Mouse (Mus musculus) 3134 (cell line): ENCODE results near the gene Pou2af1.
A peak's percentile ranks its signal among the peaks of the same experiment; 100 is the strongest.

ENCODE experiments used
- DNase-seq: peaks from one replicate; pipeline ENCODE4 v3.0.0-alpha.2; 2011; ENCODE audit warnings: low spot score; ENCODE audit not compliant: insufficient read length; ENCODE audit errors: extremely low read depth

Pou2af1 gene

GRCm38 (mm10) chr9:51215949-51216348 is 2.4 kb downstream of the Pou2af1 start:
- no peak for DNase-seq

DNA sequence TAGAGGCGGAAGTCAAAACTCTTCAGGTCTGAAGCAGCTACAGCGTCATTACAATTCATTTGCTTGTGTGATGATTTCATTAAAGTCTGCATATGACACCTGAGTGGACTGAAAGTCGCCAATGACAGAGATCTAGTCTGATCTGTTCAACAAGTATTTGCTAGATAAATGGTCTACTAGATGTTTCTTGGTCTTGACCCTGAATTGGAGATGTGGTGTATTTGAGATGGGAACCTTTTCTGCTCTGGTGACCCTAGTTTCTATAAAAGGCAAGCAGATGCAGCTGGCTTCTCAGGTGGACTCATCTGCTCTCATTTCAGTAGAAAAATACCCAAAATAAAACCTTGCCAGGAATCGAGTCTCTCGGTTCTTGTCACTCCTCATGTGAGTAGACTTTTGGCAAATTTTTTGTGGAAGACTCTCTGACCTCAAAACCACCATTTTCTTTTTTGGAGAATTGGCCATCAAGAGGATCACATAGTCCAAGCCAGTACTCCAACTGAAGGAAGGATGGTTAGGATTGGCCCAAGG is 12.2 kb downstream of the Pou2af1 start:
- no peak for DNase-seq

GRCm38 (mm10) chr9:51230701-51231389 is 17.3 kb downstream of the Pou2af1 start:
- DNase-seq: no peak

DNA sequence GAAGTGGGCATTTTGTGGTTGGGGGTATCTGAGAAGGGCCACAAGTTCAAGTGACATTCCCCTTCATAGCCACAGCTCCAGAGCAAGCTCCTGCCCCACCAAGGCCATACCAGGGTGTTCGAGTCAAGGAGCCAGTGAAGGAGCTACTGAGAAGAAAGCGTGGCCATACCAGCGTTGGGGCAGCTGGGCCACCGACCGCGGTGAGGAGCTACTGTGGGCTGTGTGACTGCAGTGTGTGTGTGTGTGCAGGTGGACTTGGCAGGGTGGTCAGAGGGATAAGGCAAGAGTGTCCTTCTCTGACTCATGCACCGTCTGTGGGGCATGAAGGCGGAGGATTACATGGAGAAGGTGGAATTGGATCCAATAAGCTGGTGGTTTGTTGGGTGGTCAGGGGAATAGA is 18.7 kb downstream of the Pou2af1 start:
- DNase-seq: no peak

GRCm38 (mm10) chr9:51238741-51239385 is 25.4 kb downstream of the Pou2af1 start:
- no peak for DNase-seq

DNA sequence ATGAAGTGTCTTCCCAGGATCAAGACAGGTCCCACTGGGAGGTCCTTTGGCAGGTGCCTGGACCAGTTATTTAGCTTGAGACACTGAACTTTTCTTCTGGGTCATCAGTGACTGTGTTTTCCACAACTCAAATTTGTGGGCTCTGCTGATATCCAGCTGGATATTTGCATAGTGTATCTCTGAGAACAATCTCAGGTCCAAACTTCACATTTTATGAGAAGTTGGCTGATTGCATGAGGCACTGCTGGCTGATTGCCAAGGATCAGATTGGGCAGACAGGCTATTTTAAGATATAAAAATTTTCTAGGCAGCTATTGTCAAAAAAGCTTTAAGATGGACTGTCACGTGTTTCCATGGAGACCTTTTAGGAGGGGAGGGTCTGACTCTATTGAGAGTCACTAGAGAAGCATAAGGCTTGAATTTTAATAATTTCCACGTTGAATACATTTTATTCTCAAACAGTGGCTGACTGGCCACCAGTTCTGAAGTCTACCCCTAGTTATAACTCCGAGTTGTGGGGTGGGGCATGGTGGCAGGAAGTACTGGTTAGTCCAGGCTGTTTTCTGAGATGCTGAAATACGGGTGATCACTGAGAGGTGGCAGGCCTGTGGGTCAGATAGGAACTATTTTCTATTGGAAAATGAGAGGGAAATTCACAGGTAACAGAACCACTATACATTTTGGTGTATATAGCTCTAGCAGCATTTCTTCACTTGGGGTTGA is 43.4 kb downstream of the Pou2af1 start:
- DNase-seq: no peak

DNA sequence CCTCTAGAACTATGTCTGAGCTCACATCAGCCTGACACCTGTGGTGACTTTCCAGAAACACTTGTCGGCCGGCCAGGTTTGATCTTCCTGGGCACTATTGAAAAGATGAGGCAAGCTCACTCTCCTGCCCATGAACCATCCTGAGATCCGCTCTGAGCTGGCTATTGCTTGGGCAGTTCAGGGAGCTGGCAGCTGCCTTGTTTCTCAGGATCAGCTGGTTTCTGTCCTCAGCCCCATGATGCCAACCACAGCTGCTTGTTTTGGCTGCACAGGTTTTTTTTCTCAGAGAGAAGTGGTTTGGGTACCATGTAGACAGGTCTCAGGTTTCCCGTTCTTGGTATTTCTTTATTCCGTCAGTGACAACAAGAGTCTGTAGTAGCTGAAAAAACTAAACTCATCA is 44.9 kb downstream of the Pou2af1 start:
- DNase-seq: no peak

DNA sequence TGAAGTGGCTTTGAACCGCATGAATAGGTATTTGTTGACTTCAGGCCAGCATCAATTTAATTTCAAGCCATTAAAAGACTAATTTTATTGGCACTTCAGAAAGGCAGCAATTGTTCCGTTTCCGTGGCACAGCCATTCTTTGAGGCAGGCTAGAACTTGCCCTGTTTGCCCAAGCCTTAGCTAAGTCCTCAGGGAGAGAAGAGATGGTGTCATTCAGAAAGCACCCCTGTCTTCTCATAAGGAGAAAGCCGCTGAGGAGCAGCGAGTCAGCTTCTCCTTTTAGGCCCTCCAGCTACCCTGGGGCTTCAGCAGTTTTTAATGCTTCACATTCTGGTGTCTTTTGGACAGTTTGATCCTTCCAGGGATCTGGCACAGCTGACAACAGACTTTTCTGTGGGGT is 55.3 kb downstream of the Pou2af1 start:
- no peak for DNase-seq

GRCm38 (mm10) chr9:51271073-51271472 is 57.6 kb downstream of the Pou2af1 start:
- DNase-seq: no peak

- no peak for DNase-seq
These were observed 58.6 kb downstream of the Pou2af1 start for GRCm38 (mm10) chr9:51272102-51272501.

GRCm38 (mm10) chr9:51273581-51274154 is 60.2 kb downstream of the Pou2af1 start:
- DNase-seq: no peak

DNA sequence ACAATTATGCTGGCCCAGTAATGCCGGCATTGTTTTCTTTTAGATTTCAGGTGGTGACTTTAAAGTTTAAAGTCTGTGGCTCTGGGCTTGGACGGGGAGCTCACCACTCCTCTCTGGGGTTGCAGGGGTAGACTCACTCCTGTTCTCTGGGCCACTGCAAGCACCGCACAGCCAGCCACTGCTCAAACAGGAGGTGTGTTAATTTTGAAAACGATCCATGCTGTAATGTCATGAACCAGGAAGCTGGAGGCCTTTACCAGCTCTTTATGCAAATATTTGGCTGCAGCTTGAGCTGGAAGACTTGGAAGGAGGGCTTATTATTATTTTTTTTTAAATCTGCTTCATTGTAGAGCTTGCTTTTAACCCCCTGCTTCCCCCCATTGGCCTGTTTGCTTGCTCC is 61.2 kb downstream of the Pou2af1 start:
- DNase-seq: no peak

- no peak for DNase-seq
These were observed 64.5 kb downstream of the Pou2af1 start for GRCm38 (mm10) chr9:51277834-51278498.

GRCm38 (mm10) chr9:51278500-51279381 is 65.2 kb downstream of the Pou2af1 start, which contains the start of gene Colca2:
Gene Colca2 (minus strand): TSS chr9:51278569.
- peak; percentile 43 for DNase-seq

- DNase-seq: peak; percentile 61
These were observed 72.6 kb downstream of the Pou2af1 start for GRCm38 (mm10) chr9:51286079-51286478.
